Mouse (Mus musculus) forebrain, embryonic 12.5 days (tissue): ENCODE measurements around the gene Map3k7cl. TPM values are rescaled to one million over a fixed set of nuclear protein-coding genes. Genes with fewer than 3 reads are reported as not detected.

Experiments used
- ATAC-seq: fragments of 200-750 bp; cut with Nextera tagmentation; 2 replicates; pipeline ENCODE4 v1.8.0; 2017; ENCODE audit warnings: moderate TSS enrichment; ENCODE audit not compliant: low FRiP score
- H3K27ac ChIP-seq: fragments of 300-500 bp; sonication (generic); 2 replicates; pipeline ENCODE4 v1.5.1; 2016; ENCODE audit warnings: mild to moderate bottlenecking
- H3K27me3 ChIP-seq: fragments of 300-500 bp; sonication (generic); 2 replicates; pipeline ENCODE4 v1.6.1; 2016; ENCODE audit warnings: mild to moderate bottlenecking
- H3K36me3 ChIP-seq: fragments of 300-500 bp; sonication (generic); replicated peaks from 2 replicates; pipeline ENCODE4 v1.6.1; 2016; ENCODE audit warnings: mild to moderate bottlenecking
- H3K4me1 ChIP-seq: fragments of 300-500 bp; sonication (generic); 2 replicates; pipeline ENCODE4 v1.6.1; 2016
- H3K4me2 ChIP-seq: fragments of 300-500 bp; sonication (generic); 2 replicates; pipeline ENCODE4 v1.6.1; 2016; ENCODE audit warnings: mild to moderate bottlenecking, moderate library complexity
- H3K4me3 ChIP-seq: fragments of 300-500 bp; sonication (generic); replicated peaks from 2 replicates; pipeline ENCODE4 v1.5.1; 2016; ENCODE audit warnings: mild to moderate bottlenecking
- H3K9ac ChIP-seq: fragments of 300-500 bp; sonication (generic); 2 replicates; pipeline ENCODE4 v1.6.1; 2016; ENCODE audit warnings: mild to moderate bottlenecking
- H3K9me3 ChIP-seq: fragments of 300-500 bp; sonication (generic); 2 replicates; pipeline ENCODE4 v1.6.1; 2016
- WGBS: fragments of 180-500 bp; shearing (Covaris S2); methylation state at CpG from one replicate; pipeline ENCODE4 v1.1.7; 2016; 5-methylcytosine and 5-hydroxymethylcytosine counted together
- polyA plus RNA-seq: library from polyadenylated mRNA; unstranded; fragments of >200 nt; fragmentation: Nextera tagmentation; extraction: Ambion mirVana; gene quantifications from 2 replicates; pipeline ENCODE4 v1.2.1, GENCODE M21; 2016

Map3k7cl gene
- polyA plus RNA-seq, 1 experiment from 2014 or later: not detected

DNA sequence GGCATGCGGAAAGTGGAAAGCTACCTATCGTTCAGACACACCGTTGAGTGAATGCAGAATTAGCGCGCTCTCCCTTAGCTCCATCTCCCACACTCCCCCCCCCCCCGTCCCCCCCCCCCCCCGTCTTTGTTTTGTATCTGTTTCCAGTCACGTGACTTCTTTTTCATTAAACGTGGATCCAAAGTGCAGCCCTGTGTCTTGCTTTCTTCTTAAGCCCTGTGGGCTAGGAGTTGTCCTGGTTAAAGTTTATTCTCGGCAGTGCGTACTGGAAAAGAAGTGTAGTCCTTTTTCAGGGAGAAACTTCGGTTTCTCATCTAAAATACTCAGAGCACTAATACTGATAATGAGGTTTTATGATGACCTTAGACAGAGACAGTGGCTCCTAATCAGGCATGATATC lies 42.0 kb downstream of the Map3k7cl start:
- H3K4me3 ChIP-seq: no peak overlapping the region
- H3K27me3 ChIP-seq: no peaks in the 10 kb centered on the region
- H3K36me3 ChIP-seq: no peaks in the 10 kb centered on the region
- H3K9me3 ChIP-seq: no peaks in the 10 kb centered on the region
- peaks cover 9% of the 10 kb centered on the region; the same call in 1 of the 2 replicates for H3K4me1 ChIP-seq
- no peak overlapping the region for H3K9ac ChIP-seq
- 86% methylated on average over 10 of the region's 12 CpGs for WGBS
- no peak overlapping the region for H3K4me2 ChIP-seq
- no peak overlapping the region for H3K27ac ChIP-seq
- no peak for ATAC-seq

DNA sequence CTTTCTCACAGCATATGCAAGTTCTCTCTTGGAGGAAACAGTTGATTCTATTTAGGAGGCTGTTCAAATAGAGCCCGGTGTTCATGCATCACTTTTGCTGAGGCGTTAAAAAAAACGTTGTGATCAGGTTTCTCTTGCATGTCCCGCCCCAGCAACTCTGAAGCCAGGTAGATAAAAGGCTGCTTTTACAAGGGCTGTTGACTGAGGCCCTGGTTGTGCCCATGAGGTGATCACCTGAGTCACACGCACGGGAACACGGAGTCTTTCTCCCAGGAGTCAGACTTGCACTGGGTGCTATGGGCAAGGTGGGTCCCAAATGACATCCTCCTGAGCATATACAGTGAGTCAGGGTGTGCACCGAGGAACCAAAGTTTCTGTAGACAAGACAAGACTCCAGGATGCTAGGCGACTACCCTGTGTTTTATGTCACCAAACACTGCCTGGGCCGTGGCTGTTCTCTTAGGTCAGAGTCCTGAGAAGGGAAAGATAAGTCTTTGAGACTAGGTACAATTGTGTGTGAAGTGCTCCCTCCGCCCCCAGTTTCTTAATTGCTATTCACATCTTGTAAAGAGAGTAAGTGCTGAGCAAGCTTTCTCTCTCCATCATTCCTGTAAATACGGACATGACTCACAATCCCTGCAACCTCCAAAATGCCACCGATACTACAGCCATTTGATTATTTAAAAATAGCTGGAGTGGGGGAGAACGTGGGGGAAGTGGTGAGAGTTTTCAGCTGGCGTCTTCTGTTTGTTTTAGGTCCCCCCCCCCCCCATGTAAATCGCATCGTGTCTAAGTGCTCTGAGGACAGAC lies 49.8 kb downstream of the Map3k7cl start:
- H3K4me1 ChIP-seq: 0 out of 2 replicates have a peak, but pooled peaks cover 3% of the 10 kb centered on the region
- no peak overlapping the region for H3K9ac ChIP-seq
- H3K27me3 ChIP-seq: no peaks in the 10 kb centered on the region
- no peak overlapping the region for H3K4me2 ChIP-seq
- ATAC-seq: no peak
- H3K27ac ChIP-seq: no peak overlapping the region
- H3K4me3 ChIP-seq: no peak overlapping the region
- no peaks in the 10 kb centered on the region for H3K36me3 ChIP-seq
- H3K9me3 ChIP-seq: no peaks in the 10 kb centered on the region
- WGBS: 80% methylated on average over 17 of the region's 17 CpGs

- no peak overlapping the region for H3K4me3 ChIP-seq
- no peak overlapping the region for H3K9ac ChIP-seq
- no peak for ATAC-seq
- H3K4me1 ChIP-seq: no peaks in the 10 kb centered on the region
- H3K9me3 ChIP-seq: no peaks in the 10 kb centered on the region
- no peaks in the 10 kb centered on the region for H3K27me3 ChIP-seq
- H3K27ac ChIP-seq: no peak overlapping the region
- H3K36me3 ChIP-seq: no peaks in the 10 kb centered on the region
- no peak overlapping the region for H3K4me2 ChIP-seq
- WGBS: 83% methylated on average over 9 of the region's 9 CpGs
Measured at GRCm38 (mm10) chr16:87604002-87604401, 50.9 kb downstream of the Map3k7cl start.

- Histone ChIP-seq H3K4me3 (no peak overlapping the region), H3K4me1 (no peaks in the 10 kb centered on the region), H3K27me3 (no peaks in the 10 kb centered on the region), H3K27ac (no peak overlapping the region), H3K4me2 (no peak overlapping the region), H3K36me3 (no peaks in the 10 kb centered on the region), H3K9ac (no peak overlapping the region), H3K9me3 (no peaks in the 10 kb centered on the region)
- 95% methylated on average over 2 of the region's 2 CpGs for WGBS
- no peak for ATAC-seq
Measured at GRCm38 (mm10) chr16:87604883-87605282, 51.8 kb downstream of the Map3k7cl start.

DNA sequence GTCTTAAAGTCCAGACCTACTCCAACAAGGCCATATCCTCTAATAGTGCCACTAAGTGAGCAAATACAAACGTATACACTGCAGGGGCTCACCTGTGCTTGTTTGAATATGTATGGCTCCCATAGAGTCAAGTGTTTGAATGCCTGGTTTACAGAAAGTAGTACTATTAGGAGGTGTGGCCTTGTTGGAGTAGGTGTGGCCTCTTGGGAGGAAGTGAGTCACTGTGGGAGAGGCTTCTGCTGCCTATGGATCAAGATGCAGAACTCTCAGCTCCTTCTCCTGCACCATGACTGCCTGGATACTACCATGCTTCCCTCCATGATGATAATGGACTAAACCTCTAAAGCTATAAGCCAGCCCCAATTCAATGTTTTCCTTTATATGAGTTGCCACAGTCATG lies 54.3 kb downstream of the Map3k7cl start:
- 82% methylated on average over 1 of the region's 1 CpGs for WGBS

GRCm38 (mm10) chr16:87607959-87608358 lies 54.8 kb downstream of the Map3k7cl start:
- Histone ChIP-seq H3K4me1 (no peaks in the 10 kb centered on the region), H3K36me3 (no peaks in the 10 kb centered on the region), H3K27ac (no peak overlapping the region), H3K4me2 (no peak overlapping the region), H3K9me3 (no peaks in the 10 kb centered on the region), H3K9ac (no peak overlapping the region), H3K4me3 (no peak overlapping the region), H3K27me3 (no peaks in the 10 kb centered on the region)
- no peak for ATAC-seq
- WGBS: 91% methylated on average over 5 of the region's 6 CpGs

More for the DNA sequence above, 54.3 kb downstream of the Map3k7cl start:
- ATAC-seq: no peak
- H3K4me3 ChIP-seq: no peak overlapping the region
- H3K9ac ChIP-seq: no peak overlapping the region
- no peaks in the 10 kb centered on the region for H3K27me3 ChIP-seq
- no peaks in the 10 kb centered on the region for H3K4me1 ChIP-seq
- H3K27ac ChIP-seq: no peak overlapping the region
- no peaks in the 10 kb centered on the region for H3K36me3 ChIP-seq
- H3K9me3 ChIP-seq: no peaks in the 10 kb centered on the region
- no peak overlapping the region for H3K4me2 ChIP-seq

GRCm38 (mm10) chr16:87610142-87610541 lies 57.0 kb downstream of the Map3k7cl start:
- WGBS: 88% methylated on average over 5 of the region's 5 CpGs
- ATAC-seq: no peak
- no peak overlapping the region for H3K4me2 ChIP-seq

DNA sequence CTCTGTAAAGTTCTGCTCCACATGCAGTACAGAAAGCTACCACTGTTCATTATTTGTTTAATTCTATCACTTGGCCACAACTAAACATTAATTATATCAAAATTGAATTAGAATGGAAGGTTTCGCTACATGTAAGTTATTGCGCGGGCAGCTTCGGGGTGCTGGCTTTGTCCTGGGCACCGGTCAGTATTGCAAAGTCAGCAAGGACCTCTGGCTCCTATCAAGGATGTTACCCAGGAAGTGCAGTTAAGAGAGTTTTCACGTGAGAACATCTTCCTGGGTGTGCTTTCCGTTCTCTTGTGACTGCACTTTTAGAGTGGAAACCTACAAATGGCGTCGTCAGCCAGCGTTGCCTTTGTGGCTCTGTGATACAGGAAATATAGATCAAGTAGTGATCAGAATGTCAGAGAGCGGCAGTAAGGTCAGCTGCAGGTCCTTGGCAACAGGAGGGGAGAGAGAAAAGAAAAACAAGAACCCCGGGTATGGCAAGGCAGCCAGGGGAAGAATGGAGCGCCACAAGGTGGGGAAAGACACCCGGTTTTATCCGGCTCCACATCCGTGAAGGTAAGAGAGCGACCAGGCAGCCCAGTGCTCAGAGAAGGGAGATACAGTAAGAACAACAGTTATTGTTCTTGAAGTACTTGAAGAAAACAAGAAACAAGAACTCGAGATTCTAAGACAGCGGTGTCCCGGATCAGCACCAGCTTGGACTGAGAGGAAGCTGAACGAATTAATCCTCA lies 57.6 kb downstream of the Map3k7cl start:
- Histone ChIP-seq H3K27me3 (no peaks in the 10 kb centered on the region), H3K36me3 (no peaks in the 10 kb centered on the region), H3K9me3 (no peaks in the 10 kb centered on the region), H3K9ac (no peak overlapping the region), H3K4me2 (no peak overlapping the region), H3K27ac (no peak overlapping the region), H3K4me1 (no peaks in the 10 kb centered on the region), H3K4me3 (no peak overlapping the region)
- whole genome bisulfite sequencing: 94% methylated on average over 21 of the region's 21 CpGs
- no peak for ATAC-seq

More at GRCm38 (mm10) chr16:87610142-87610541, 57.0 kb downstream of the Map3k7cl start:
- Histone ChIP-seq H3K4me3 (no peak overlapping the region), H3K4me1 (no peaks in the 10 kb centered on the region), H3K9ac (no peak overlapping the region), H3K9me3 (no peaks in the 10 kb centered on the region), H3K27me3 (no peaks in the 10 kb centered on the region), H3K36me3 (no peaks in the 10 kb centered on the region), H3K27ac (no peak overlapping the region)

DNA sequence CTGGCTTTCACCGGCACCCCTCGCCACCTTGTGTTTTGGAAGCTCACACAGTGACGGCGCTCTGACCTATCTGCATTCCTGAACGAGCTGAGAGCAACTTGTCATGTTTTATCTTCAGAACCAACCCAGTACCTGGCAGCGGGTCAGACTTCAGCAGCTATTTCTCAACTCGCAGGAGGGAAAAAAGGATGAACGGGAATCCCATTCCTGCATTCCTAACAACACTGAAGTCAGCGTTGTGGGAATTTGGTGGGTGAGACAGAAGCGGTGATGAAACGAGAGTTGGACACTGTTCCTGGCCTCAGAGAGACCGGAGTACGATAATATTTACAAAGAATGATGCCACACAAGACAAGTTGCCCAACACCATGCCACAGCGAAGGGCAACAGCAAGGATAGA lies 58.3 kb downstream of the Map3k7cl start:
- H3K4me3 ChIP-seq: no peak overlapping the region
- H3K27me3 ChIP-seq: no peaks in the 10 kb centered on the region
- no peak overlapping the region for H3K4me2 ChIP-seq
- WGBS: 91% methylated on average over 14 of the region's 14 CpGs
- no peaks in the 10 kb centered on the region for H3K4me1 ChIP-seq
- no peaks in the 10 kb centered on the region for H3K36me3 ChIP-seq
- ATAC-seq: no peak
- H3K9ac ChIP-seq: no peak overlapping the region
- no peak overlapping the region for H3K27ac ChIP-seq
- H3K9me3 ChIP-seq: no peaks in the 10 kb centered on the region

- H3K4me3 ChIP-seq: no peak overlapping the region
- H3K9ac ChIP-seq: no peak overlapping the region
- 80% methylated on average over 15 of the region's 15 CpGs for WGBS
- H3K4me2 ChIP-seq: no peak overlapping the region
- no peak overlapping the region for H3K27ac ChIP-seq
- H3K9me3 ChIP-seq: no peaks in the 10 kb centered on the region
- no peaks in the 10 kb centered on the region for H3K36me3 ChIP-seq
- H3K27me3 ChIP-seq: no peaks in the 10 kb centered on the region
- H3K4me1 ChIP-seq: no peaks in the 10 kb centered on the region
- no peak for ATAC-seq
Measured at GRCm38 (mm10) chr16:87612218-87612838, 59.2 kb downstream of the Map3k7cl start.

GRCm38 (mm10) chr16:87617377-87617776 lies 64.2 kb downstream of the Map3k7cl start:
- Histone ChIP-seq H3K9me3 (no peaks in the 10 kb centered on the region), H3K36me3 (no peaks in the 10 kb centered on the region), H3K9ac (no peak overlapping the region), H3K4me1 (no peaks in the 10 kb centered on the region), H3K27ac (no peak overlapping the region), H3K4me2 (no peak overlapping the region), H3K4me3 (no peak overlapping the region), H3K27me3 (no peaks in the 10 kb centered on the region)
- ATAC-seq: no peak
- 87% methylated on average over 6 of the region's 6 CpGs for WGBS

DNA sequence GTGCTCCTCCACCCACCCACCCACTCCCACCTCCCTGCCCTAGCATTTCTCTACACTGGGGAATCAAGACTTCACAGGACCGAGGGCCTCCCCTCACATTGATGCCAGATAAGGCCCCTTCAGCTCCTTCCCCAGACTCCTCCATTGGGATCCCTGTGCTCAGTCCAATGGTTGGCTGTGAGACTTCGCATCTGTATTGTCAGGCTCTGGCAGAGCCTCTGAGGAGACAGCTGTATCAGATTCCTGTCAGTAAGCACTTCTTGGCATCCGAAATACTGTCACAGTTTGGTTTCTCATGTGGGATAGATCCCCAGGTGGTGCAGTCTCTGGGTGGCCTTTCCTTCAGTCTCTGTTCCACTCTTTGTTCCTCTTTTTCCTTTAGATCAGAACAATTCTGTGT lies 68.1 kb downstream of the Map3k7cl start:
- H3K9ac ChIP-seq: no peak overlapping the region
- no peaks in the 10 kb centered on the region for H3K27me3 ChIP-seq
- no peak overlapping the region for H3K4me2 ChIP-seq
- H3K4me3 ChIP-seq: no peak overlapping the region
- 84% methylated on average over 3 of the region's 3 CpGs for WGBS
- no peaks in the 10 kb centered on the region for H3K4me1 ChIP-seq
- no peak overlapping the region for H3K27ac ChIP-seq
- ATAC-seq: no peak
- H3K9me3 ChIP-seq: peaks cover 3% of the 10 kb centered on the region
- H3K36me3 ChIP-seq: no peaks in the 10 kb centered on the region
